Mouse (Mus musculus): Measurements from ENCODE around the gene Ei24. TPM values are rescaled to one million over a fixed set of nuclear protein-coding genes. Genes with fewer than 3 reads are reported as not detected.

The Ei24 gene
- polyA plus RNA-seq, 1 experiment from 2014 or later, result 51.5 TPM

GRCm38 (mm10) chr9:36767203-36768143 is 29.7 kb downstream of the Ei24 start, which contains the start of gene Stt3a:
Gene Stt3a, minus strand, starts transcription at chr9:36767679.
- H3K4me1 ChIP-seq (ENCODE audit: control insufficient read depth, insufficient read depth, low read length), result peaks cover 11% of the 10 kb centered on the region; the same call in 1 of the 2 replicates
- peak within 1 kb of the TSS; percentile 97 for H3K27ac ChIP-seq (replicated peaks; ENCODE audit: low read depth, low read length)
- no peaks in the 10 kb centered on the region for H3K9me3 ChIP-seq (ENCODE audit: control insufficient read depth, low read length)
- peak within 1 kb of the TSS; percentile 91 for H3K9ac ChIP-seq (ENCODE audit: low read depth, low read length)
- WGBS, result under 1% methylated on average over 59 of the region's 60 CpGs
- no peaks in the 10 kb centered on the region for H3K27me3 ChIP-seq (replicated peaks; ENCODE audit: control insufficient read depth, insufficient read depth, low read length)
- peak within 1 kb of the TSS; percentile 83 for H3K4me2 ChIP-seq (ENCODE audit: low read depth, low read length)
- peak within 1 kb of the TSS; percentile 98 for H3K4me3 ChIP-seq (ENCODE audit: low read depth, low read length)
- peaks cover 26% of the 10 kb centered on the region for H3K36me3 ChIP-seq (ENCODE audit: control insufficient read depth, insufficient read depth, low read length)
- peak; percentile 100 for ATAC-seq (ENCODE audit: low read depth)
- DNase-seq (ENCODE audit: low spot score), result peak; percentile 100

GRCm38 (mm10) chr9:36764378-36764777 is 32.8 kb downstream of the Ei24 start:
- Histone ChIP-seq H3K36me3 (ENCODE audit: control insufficient read depth, insufficient read depth, low read length) (peaks cover 51% of the 10 kb centered on the region), H3K9ac (ENCODE audit: low read depth, low read length) (no peak overlapping the region), H3K4me1 (ENCODE audit: control insufficient read depth, insufficient read depth, low read length) (peaks cover 11% of the 10 kb centered on the region; the same call in 1 of the 2 replicates), H3K4me2 (ENCODE audit: low read depth, low read length) (no peak overlapping the region), H3K27ac (replicated peaks; ENCODE audit: low read depth, low read length) (no peak overlapping the region), H3K4me3 (ENCODE audit: low read depth, low read length) (no peak overlapping the region), H3K27me3 (replicated peaks; ENCODE audit: control insufficient read depth, insufficient read depth, low read length) (no peaks in the 10 kb centered on the region), H3K9me3 (ENCODE audit: control insufficient read depth, low read length) (no peaks in the 10 kb centered on the region)
- DNase-seq (ENCODE audit: low spot score) (no peak), ATAC-seq (ENCODE audit: low read depth) (no peak)
- 95% methylated on average over 1 of the region's 1 CpGs for WGBS

Other genes with a start within 250 kb of the Ei24 start
- not detected in 2 replicates for gene Gm17689, start 214.8 kb downstream of the Ei24 start, polyA plus RNA-seq (2014; fragmentation: Nextera tagmentation; extraction: Ambion mirVana)
- gene A630095E13Rik, start 154.0 kb downstream of the Ei24 start, polyA plus RNA-seq (2014; fragmentation: Nextera tagmentation; extraction: Ambion mirVana), result not detected in 2 replicates
- gene Acrv1, start 104.2 kb downstream of the Ei24 start, polyA plus RNA-seq (2014; fragmentation: Nextera tagmentation; extraction: Ambion mirVana), result not detected in 2 replicates
- gene Chek1, start 70.3 kb downstream of the Ei24 start, polyA plus RNA-seq (2014; fragmentation: Nextera tagmentation; extraction: Ambion mirVana), result 29.8 and 33.0 TPM in 2 replicates
- 249 and 264 TPM in 2 replicates for gene Stt3a, start 29.7 kb downstream of the Ei24 start, polyA plus RNA-seq (2014; fragmentation: Nextera tagmentation; extraction: Ambion mirVana)
- 47.7 and 54.8 TPM in 2 replicates for gene Fez1, start 24.5 kb upstream of the Ei24 start, polyA plus RNA-seq (2014; fragmentation: Nextera tagmentation; extraction: Ambion mirVana)

Data from embryonic facial prominence, embryonic 14.5 days (tissue).